Mouse (Mus musculus) layer of hippocampus, adult 8-10 months (tissue): ENCODE results near the gene Noc2l. TPM values are rescaled to one million over a fixed set of nuclear protein-coding genes. Genes with fewer than 3 reads are reported as not detected.
A peak's percentile ranks its signal among the peaks of the same experiment; 100 is the strongest.

ENCODE experiments used
- DNase-seq, 2 experiments: peaks; one replicate each; pipeline ENCODE4 v3.0.0; 2022; ENCODE audit warnings: low spot score in 2 of 2
- total RNA-seq, 4 experiments: library from RNA; stranded (reverse); gene quantifications; 2 replicates each; pipeline ENCODE4 v1.2.4; 2022

The Noc2l gene
- total RNA-seq = 10 to 100 TPM; 64.1 to 72.4 (median 68.0) TPM

- DNase-seq = peak; percentile 77 to 83
Measured at GRCm38 (mm10) chr4:156235808-156236533, at the start of gene Noc2l. TSS of gene Noc2l (plus strand) at chr4:156236010.

- DNase-seq = no peak
Measured at GRCm38 (mm10) chr4:156188162-156188810, 47.5 kb upstream of the Noc2l start.

- no peak for DNase-seq
Measured at GRCm38 (mm10) chr4:156188811-156189323, 46.9 kb upstream of the Noc2l start.

GRCm38 (mm10) chr4:156192421-156193199, 43.2 kb upstream of the Noc2l start:
- no peak for DNase-seq

GRCm38 (mm10) chr4:156193200-156193590, 42.6 kb upstream of the Noc2l start:
- DNase-seq = no peak

- DNase-seq = no peak
Measured at GRCm38 (mm10) chr4:156193906-156194305, 41.9 kb upstream of the Noc2l start.

- DNase-seq = no peak
Measured at GRCm38 (mm10) chr4:156194346-156194745, 41.5 kb upstream of the Noc2l start.

- no peak for DNase-seq
Measured at GRCm38 (mm10) chr4:156195927-156196870, 39.6 kb upstream of the Noc2l start.

- DNase-seq = no peak
Measured at GRCm38 (mm10) chr4:156197131-156197828, 38.5 kb upstream of the Noc2l start, which contains the start of gene Agrn. TSS of gene Agrn (minus strand) at chr4:156197488.

GRCm38 (mm10) chr4:156197829-156198205, 38.0 kb upstream of the Noc2l start:
- peak; percentile 71 to 72 for DNase-seq

GRCm38 (mm10) chr4:156200623-156201475, 35.0 kb upstream of the Noc2l start, which contains the start of gene Isg15:
TSS of gene Isg15 (minus strand) at chr4:156200818.
- DNase-seq = no peak

- DNase-seq = no peak
Measured at GRCm38 (mm10) chr4:156202462-156202893, 33.3 kb upstream of the Noc2l start.

GRCm38 (mm10) chr4:156203001-156203412, 32.8 kb upstream of the Noc2l start, which contains the start of gene AW011738:
TSS of gene AW011738 (plus strand) at chr4:156203304.
- no peak for DNase-seq

- DNase-seq = no peak
Measured at GRCm38 (mm10) chr4:156203413-156204131, 32.2 kb upstream of the Noc2l start.

- DNase-seq = no peak
Measured at GRCm38 (mm10) chr4:156208872-156209271, 26.9 kb upstream of the Noc2l start.

- no peak for DNase-seq
Measured at GRCm38 (mm10) chr4:156209963-156210635, 25.7 kb upstream of the Noc2l start.

GRCm38 (mm10) chr4:156213134-156213533, 22.7 kb upstream of the Noc2l start:
- no peak for DNase-seq

GRCm38 (mm10) chr4:156215649-156216048, 20.2 kb upstream of the Noc2l start, which contains the start of gene Perm1:
TSS of gene Perm1 (plus strand) at chr4:156215868.
- no peak for DNase-seq
